Mouse (Mus musculus) neural tube, embryonic 12.5 days (tissue): Measurements from ENCODE around the gene Igf2bp1. TPM values are rescaled to one million over a fixed set of nuclear protein-coding genes. Genes with fewer than 3 reads are reported as not detected.
A peak's percentile ranks its signal among the peaks of the same experiment; 100 is the strongest.
"Not testable (repeated sequence)": the region's sequence is repeated elsewhere in the genome, so short reads cannot be mapped to it uniquely, and the experiment has no call there.

Experiments used
- ATAC-seq: fragments of 200-750 bp; cut with Nextera tagmentation; 2 replicates; pipeline ENCODE4 v1.8.0; 2017; ENCODE audit warnings: low read depth, mild to moderate bottlenecking, moderate TSS enrichment, moderate library complexity; ENCODE audit not compliant: low FRiP score
- H3K27ac ChIP-seq: fragments of 300-500 bp; sonication (generic); 2 replicates; pipeline ENCODE4 v1.5.1; 2016
- H3K27me3 ChIP-seq: fragments of 300-500 bp; sonication (generic); replicated peaks from 2 replicates; pipeline ENCODE4 v1.6.1; 2016; ENCODE audit warnings: mild to moderate bottlenecking
- H3K36me3 ChIP-seq: fragments of 300-500 bp; sonication (generic); 2 replicates; pipeline ENCODE4 v1.6.1; 2016; ENCODE audit warnings: mild to moderate bottlenecking
- H3K4me1 ChIP-seq: fragments of 300-500 bp; sonication (generic); 2 replicates; pipeline ENCODE4 v1.6.1; 2016
- H3K4me2 ChIP-seq: fragments of 300-500 bp; sonication (generic); replicated peaks from 2 replicates; pipeline ENCODE4 v1.6.1; 2016; ENCODE audit warnings: mild to moderate bottlenecking
- H3K4me3 ChIP-seq: fragments of 300-500 bp; sonication (generic); 2 replicates; pipeline ENCODE4 v1.5.1; 2016
- H3K9ac ChIP-seq: fragments of 300-500 bp; sonication (generic); 2 replicates; pipeline ENCODE4 v1.6.1; 2016; ENCODE audit warnings: mild to moderate bottlenecking
- H3K9me3 ChIP-seq: fragments of 300-500 bp; sonication (generic); 2 replicates; pipeline ENCODE4 v1.6.1; 2016; ENCODE audit warnings: mild to moderate bottlenecking
- WGBS: fragments of 180-500 bp; shearing (Covaris S2); methylation state at CpG from one replicate; pipeline ENCODE4 v1.1.7; 2016; 5-methylcytosine and 5-hydroxymethylcytosine counted together
- polyA plus RNA-seq: library from polyadenylated mRNA; unstranded; fragments of >200 nt; fragmentation: Nextera tagmentation; extraction: Ambion mirVana; gene quantifications from 2 replicates; pipeline ENCODE4 v1.2.1, GENCODE M21; 2016

The Igf2bp1 gene
- polyA plus RNA-seq, 1 experiment from 2014 or later: 57.1 TPM

GRCm38 (mm10) chr11:95945838-95946472 lies 59.8 kb downstream of the Igf2bp1 start:
- Histone ChIP-seq H3K9me3 (no peaks in the 10 kb centered on the region), H3K27ac (no peak overlapping the region), H3K36me3 (no peaks in the 10 kb centered on the region), H3K27me3 (no peaks in the 10 kb centered on the region), H3K4me3 (no peak overlapping the region), H3K9ac (no peak overlapping the region), H3K4me1 (no peaks in the 10 kb centered on the region), H3K4me2 (no peak overlapping the region)
- WGBS: 59% methylated on average over 13 of the region's 13 CpGs
- ATAC-seq: no peak

GRCm38 (mm10) chr11:95939828-95940507 lies 65.8 kb downstream of the Igf2bp1 start:
- Histone ChIP-seq H3K4me2 (no peak overlapping the region), H3K4me3 (no peak overlapping the region), H3K36me3 (no peaks in the 10 kb centered on the region), H3K4me1 (no peaks in the 10 kb centered on the region), H3K9ac (no peak overlapping the region), H3K9me3 (no peaks in the 10 kb centered on the region), H3K27me3 (no peaks in the 10 kb centered on the region), H3K27ac (no peak overlapping the region)
- 37% methylated on average over 11 of the region's 11 CpGs for WGBS
- ATAC-seq: no peak

GRCm38 (mm10) chr11:95936409-95936808 lies 69.3 kb downstream of the Igf2bp1 start:
- Histone ChIP-seq H3K36me3 (no peaks in the 10 kb centered on the region), H3K9me3 (no peaks in the 10 kb centered on the region), H3K4me1 (no peaks in the 10 kb centered on the region), H3K4me2 (no peak overlapping the region), H3K27ac (no peak overlapping the region), H3K27me3 (no peaks in the 10 kb centered on the region), H3K9ac (no peak overlapping the region), H3K4me3 (no peak overlapping the region)
- 78% methylated on average over 6 of the region's 6 CpGs for WGBS
- no peak for ATAC-seq

- not testable (repeated sequence) for H3K36me3 ChIP-seq, H3K27ac ChIP-seq, H3K9me3 ChIP-seq, H3K9ac ChIP-seq, H3K4me3 ChIP-seq, ATAC-seq, H3K4me2 ChIP-seq, H3K27me3 ChIP-seq, H3K4me1 ChIP-seq
- WGBS: 92% methylated on average over 9 of the region's 10 CpGs
Measured at GRCm38 (mm10) chr11:95932168-95932567, 73.6 kb downstream of the Igf2bp1 start.

- no peak for ATAC-seq
Measured at GRCm38 (mm10) chr11:95926398-95926797, 79.3 kb downstream of the Igf2bp1 start.

GRCm38 (mm10) chr11:95925976-95926375 lies 79.8 kb downstream of the Igf2bp1 start:
- H3K4me2 ChIP-seq: no peak overlapping the region
- H3K27ac ChIP-seq: no peak overlapping the region
- 86% methylated on average over 5 of the region's 5 CpGs for WGBS
- H3K36me3 ChIP-seq: no peaks in the 10 kb centered on the region
- 0 out of 2 replicates have a peak, but pooled peaks cover 3% of the 10 kb centered on the region for H3K27me3 ChIP-seq
- H3K4me3 ChIP-seq: no peak overlapping the region
- no peak overlapping the region for H3K9ac ChIP-seq
- ATAC-seq: no peak
- peaks cover 8% of the 10 kb centered on the region; the same call in 1 of the 2 replicates for H3K9me3 ChIP-seq
- H3K4me1 ChIP-seq: no peaks in the 10 kb centered on the region

More at GRCm38 (mm10) chr11:95926398-95926797, 79.3 kb downstream of the Igf2bp1 start:
- Histone ChIP-seq H3K4me1 (no peaks in the 10 kb centered on the region), H3K9ac (no peak overlapping the region), H3K36me3 (no peaks in the 10 kb centered on the region), H3K27ac (no peak overlapping the region), H3K4me3 (no peak overlapping the region), H3K27me3 (0 out of 2 replicates have a peak, but pooled peaks cover 3% of the 10 kb centered on the region), H3K9me3 (peaks cover 8% of the 10 kb centered on the region; the same call in 1 of the 2 replicates), H3K4me2 (no peak overlapping the region)
- WGBS: 68% methylated on average over 4 of the region's 4 CpGs

GRCm38 (mm10) chr11:95924215-95924614 lies 81.5 kb downstream of the Igf2bp1 start:
- WGBS: 5% methylated on average over 2 of the region's 2 CpGs
- no peak for ATAC-seq

GRCm38 (mm10) chr11:95923477-95923876 lies 82.3 kb downstream of the Igf2bp1 start:
- H3K4me3 ChIP-seq, H3K9ac ChIP-seq, H3K4me2 ChIP-seq, ATAC-seq, H3K27ac ChIP-seq, H3K27me3 ChIP-seq, H3K36me3 ChIP-seq, H3K4me1 ChIP-seq, H3K9me3 ChIP-seq: not testable (repeated sequence)
- under 1% methylated on average over 5 of the region's 6 CpGs for WGBS

More at GRCm38 (mm10) chr11:95924215-95924614, 81.5 kb downstream of the Igf2bp1 start:
- no peaks in the 10 kb centered on the region for H3K4me1 ChIP-seq
- no peak overlapping the region for H3K4me3 ChIP-seq
- no peak overlapping the region for H3K4me2 ChIP-seq
- no peaks in the 10 kb centered on the region for H3K36me3 ChIP-seq
- H3K27ac ChIP-seq: no peak overlapping the region
- H3K9ac ChIP-seq: no peak overlapping the region
- 0 out of 2 replicates have a peak, but pooled peaks cover 3% of the 10 kb centered on the region for H3K27me3 ChIP-seq
- H3K9me3 ChIP-seq: peaks cover 8% of the 10 kb centered on the region; the same call in 1 of the 2 replicates

- H3K4me1 ChIP-seq: no peaks in the 10 kb centered on the region
- no peak overlapping the region for H3K9ac ChIP-seq
- H3K27ac ChIP-seq: no peak overlapping the region
- no peaks in the 10 kb centered on the region for H3K36me3 ChIP-seq
- H3K9me3 ChIP-seq: 0 out of 2 replicates have a peak, but pooled peaks cover 2% of the 10 kb centered on the region
- no peak for ATAC-seq
- H3K4me3 ChIP-seq: no peak overlapping the region
- H3K27me3 ChIP-seq: peaks cover 8% of the 10 kb centered on the region
- WGBS: 56% methylated on average over 12 of the region's 12 CpGs
- H3K4me2 ChIP-seq: no peak overlapping the region
Measured at GRCm38 (mm10) chr11:95921991-95922621, 83.6 kb downstream of the Igf2bp1 start.

- Histone ChIP-seq H3K36me3 (no peaks in the 10 kb centered on the region), H3K27me3 (peaks cover 56% of the 10 kb centered on the region), H3K9me3 (no peaks in the 10 kb centered on the region), H3K4me2 (no peak overlapping the region), H3K27ac (no peak overlapping the region), H3K4me1 (peaks cover 10% of the 10 kb centered on the region), H3K9ac (no peak overlapping the region), H3K4me3 (no peak overlapping the region)
- 5% methylated on average over 5 of the region's 5 CpGs for WGBS
- no peak for ATAC-seq
Measured at GRCm38 (mm10) chr11:95916426-95916825, 89.3 kb downstream of the Igf2bp1 start.

GRCm38 (mm10) chr11:95915006-95915710 lies 90.6 kb downstream of the Igf2bp1 start:
- Histone ChIP-seq H3K27ac (no peak overlapping the region), H3K36me3 (no peaks in the 10 kb centered on the region), H3K27me3 (peaks cover 63% of the 10 kb centered on the region), H3K4me1 (peaks cover 10% of the 10 kb centered on the region), H3K9me3 (no peaks in the 10 kb centered on the region), H3K4me2 (peak overlapping the region; percentile 46), H3K9ac (no peak overlapping the region), H3K4me3 (0 out of 2 replicates have a peak overlapping the region, but pooled peaks have one; percentile 1)
- no peak for ATAC-seq
- 1% methylated on average over 28 of the region's 28 CpGs for WGBS

GRCm38 (mm10) chr11:95914571-95914991 lies 91.2 kb downstream of the Igf2bp1 start, which contains the start of gene B4galnt2:
Gene B4galnt2, minus strand, starts transcription at chr11:95914891.
- H3K27me3 ChIP-seq: peaks cover 66% of the 10 kb centered on the region
- peak within 1 kb of the TSS; percentile 46 for H3K4me2 ChIP-seq
- no peak within 1 kb of the TSS for H3K9ac ChIP-seq
- under 1% methylated on average over 35 of the region's 35 CpGs for WGBS
- peaks cover 10% of the 10 kb centered on the region for H3K4me1 ChIP-seq
- 0 out of 2 replicates have a peak within 1 kb of the TSS, but pooled peaks have one; percentile 1 for H3K4me3 ChIP-seq
- no peak within 1 kb of the TSS for H3K27ac ChIP-seq
- no peak for ATAC-seq
- no peaks in the 10 kb centered on the region for H3K36me3 ChIP-seq
- no peaks in the 10 kb centered on the region for H3K9me3 ChIP-seq
